Mouse (Mus musculus) right cerebral cortex, adult 18-20 months (tissue): ENCODE results near the gene Tmem179b.
A peak's percentile ranks its signal among the peaks of the same experiment; 100 is the strongest.

Source experiments
- DNase-seq: peaks from one replicate; pipeline ENCODE4 v3.0.0; 2022; ENCODE audit warnings: mixed read lengths

Gene Tmem179b

DNA sequence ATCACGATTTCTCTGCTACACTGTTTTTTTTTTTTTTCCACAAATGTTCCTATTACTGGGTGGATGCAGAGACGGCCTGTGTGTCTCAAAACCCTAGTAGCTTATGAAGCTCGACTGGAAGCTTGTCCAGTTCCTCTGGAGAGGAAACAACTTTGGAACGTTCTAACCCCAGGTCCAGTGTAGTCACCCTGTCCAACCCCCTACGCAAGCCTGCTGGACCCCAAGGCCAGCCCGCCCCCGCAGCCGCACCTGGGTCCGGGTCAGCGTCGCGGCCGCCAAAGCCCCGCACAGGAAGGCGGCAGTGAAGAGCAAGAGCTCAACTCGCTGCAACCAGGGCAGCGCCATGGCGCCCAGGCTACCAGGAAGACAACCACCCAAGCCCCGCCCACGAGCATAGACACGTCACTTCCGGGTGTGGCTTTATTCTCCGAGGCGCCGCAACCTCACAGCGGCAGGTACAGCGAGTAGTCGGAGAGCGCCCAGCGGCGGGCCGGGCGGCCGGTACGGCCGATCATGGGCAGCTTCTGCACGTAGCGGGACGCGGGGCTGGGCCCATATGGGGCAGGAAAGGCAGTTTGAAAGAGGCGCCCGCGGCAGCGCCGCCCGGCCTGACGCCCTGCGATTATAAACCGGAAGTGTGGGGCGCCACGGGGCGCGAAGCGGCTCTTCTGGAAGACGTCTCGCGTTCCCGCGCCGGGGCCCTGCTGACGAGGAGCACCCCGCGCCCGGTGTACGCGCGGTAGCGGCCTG is at the start of gene Tmem179b:
Gene Tmem179b (minus strand): TSS at position 382 of the 750 bp plus-strand sequence.
- peak; percentile 97 for DNase-seq

DNA sequence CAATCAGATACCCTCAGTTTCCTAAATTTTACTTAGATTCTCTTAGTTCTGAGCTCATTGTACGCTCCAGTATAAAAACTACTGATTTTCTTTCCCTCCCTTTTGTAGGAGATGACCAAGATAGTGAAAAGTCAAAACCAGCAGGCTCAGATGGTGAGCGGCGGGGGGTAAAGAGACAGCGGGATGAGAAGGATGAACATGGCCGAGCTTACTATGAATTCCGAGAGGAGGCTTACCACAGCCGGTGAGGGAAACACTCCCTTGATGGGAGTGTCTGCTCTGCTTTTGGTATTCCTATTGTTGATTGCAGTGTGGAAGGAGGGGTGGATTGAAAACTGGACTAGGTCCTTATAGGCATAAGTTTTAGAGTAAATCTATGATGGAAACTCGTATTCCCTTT is 48.4 kb upstream of the Tmem179b start:
- DNase-seq: no peak

DNA sequence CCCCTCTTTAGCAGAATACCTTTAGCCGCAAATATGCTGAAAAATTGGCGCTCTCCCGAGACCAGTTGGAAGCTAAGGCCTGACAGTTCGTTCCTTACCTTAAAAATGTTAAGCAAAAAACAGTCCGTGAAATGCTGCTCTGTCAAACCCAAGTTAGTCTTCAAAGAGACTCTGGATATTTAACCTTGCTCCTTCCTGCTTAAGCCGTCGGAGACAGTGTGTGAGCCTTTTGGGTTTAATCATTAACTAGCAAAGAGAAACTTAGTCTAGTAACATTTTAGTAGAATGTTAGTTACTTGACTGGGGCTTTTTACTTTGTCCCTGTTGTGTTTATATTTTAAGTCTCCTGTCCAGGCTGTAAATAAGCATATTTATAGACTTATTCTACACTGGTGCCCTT is 46.9 kb upstream of the Tmem179b start:
- DNase-seq: no peak

DNA sequence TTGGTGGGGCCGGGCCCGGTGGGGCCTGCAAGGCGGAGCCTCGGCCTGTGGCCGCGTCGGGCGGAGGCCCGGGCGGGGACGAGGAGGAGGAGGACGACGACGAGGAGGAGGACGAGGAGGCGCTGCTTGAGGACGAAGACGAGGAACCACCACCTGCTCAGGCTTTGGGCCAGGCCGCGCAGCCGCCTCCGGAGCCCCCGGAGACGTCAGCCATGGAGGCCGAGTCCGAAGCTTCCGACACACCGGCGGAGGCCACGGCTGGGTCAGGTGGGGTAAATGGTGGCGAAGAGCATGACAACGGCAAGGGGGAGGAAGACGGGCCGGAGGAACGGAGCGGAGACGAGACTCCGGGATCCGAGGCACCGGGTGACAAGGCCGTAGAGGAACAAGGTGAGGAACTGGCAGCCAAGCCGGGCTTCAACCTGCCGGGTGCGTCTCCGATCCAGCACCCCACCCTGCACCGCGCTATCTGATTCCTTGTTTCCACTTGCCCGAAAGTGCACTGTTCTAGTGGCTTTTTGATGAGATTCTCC is 46.2 kb upstream of the Tmem179b start:
- no peak for DNase-seq

DNA sequence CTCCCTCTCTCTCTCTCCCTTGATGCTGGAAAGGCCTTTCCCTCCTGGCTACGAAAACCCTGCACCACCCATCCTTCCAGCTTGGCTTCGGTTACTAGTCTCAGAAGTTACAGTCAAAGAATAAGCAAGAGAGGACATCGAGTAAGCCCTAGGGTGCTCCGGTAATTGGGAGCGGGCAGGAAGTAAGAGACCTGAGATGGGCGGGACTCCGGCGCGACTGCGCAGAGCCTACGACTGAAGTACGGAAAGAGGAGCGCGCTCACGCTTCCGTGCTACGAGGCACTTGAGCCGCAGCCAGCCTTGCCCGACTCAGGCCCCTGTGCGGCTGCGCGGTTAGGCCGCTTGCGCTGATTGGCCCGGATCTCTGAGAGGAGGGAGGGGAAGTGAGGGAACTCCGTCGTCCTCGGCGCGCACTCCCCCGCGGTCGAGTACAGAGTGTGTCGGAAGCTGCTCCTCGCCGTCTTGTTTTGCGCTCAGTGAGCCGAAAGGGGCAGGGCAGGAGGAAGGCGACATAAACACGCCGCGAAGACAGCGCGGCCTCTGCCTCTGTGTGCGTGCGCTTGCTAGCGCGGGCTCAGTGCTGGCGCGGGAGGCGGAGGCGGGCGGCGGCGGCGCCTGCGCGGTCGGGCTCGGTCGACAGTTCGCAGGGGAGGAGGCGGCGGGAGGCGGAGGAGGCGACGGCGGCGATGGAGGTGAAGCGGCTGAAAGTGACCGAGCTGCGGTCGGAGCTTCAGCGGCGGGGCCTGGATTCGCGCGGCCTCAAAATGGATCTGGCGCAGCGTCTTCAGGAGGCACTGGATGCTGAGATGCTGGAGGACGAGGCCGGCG is 45.5 kb upstream of the Tmem179b start, which contains the start of gene Hnrnpul2:
Gene Hnrnpul2 (plus strand): TSS at position 415 of the 828 bp plus-strand sequence.
- peak; percentile 99 for DNase-seq

DNA sequence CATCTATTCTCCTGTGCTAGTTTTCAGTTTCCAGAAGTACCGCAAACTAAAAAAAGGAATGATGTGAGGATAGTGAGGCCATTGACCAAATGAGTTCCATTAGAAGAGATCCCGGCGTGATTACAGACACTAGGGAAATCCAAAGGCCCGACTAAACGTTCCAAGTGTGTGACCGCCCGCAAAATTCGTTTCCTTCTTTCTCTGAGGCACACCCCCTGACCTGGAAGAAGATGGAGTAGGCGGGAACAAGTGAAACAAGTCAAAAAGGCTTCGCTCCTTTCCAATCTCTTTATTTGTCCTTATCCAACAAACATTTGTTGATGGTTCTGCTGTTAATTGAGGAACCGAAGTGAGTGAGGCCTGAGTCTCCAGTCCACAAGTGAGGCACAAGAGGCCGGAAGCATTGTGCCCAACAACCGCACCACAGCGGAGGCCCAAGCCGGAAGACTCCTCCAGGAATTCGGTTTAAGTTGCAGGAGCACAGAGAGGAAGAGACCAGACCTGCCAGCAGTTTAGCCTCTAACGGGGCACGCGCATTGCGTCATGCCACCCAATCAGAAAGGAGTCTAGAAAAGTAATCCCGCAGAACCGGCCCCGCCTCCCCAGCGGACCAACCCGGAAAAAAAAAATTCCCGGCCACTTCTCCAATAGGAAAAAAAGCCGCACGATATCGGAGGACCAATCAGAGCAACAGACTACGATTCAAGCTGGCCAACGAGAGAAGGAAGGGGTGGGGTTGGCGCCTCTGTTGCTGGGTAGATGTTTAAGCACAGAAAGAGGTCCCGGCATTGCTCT is 44.7 kb upstream of the Tmem179b start, which contains the start of gene Ttc9c:
Gene Ttc9c (minus strand): TSS at position 533 of the 795 bp plus-strand sequence.
- peak; percentile 99 for DNase-seq

DNA sequence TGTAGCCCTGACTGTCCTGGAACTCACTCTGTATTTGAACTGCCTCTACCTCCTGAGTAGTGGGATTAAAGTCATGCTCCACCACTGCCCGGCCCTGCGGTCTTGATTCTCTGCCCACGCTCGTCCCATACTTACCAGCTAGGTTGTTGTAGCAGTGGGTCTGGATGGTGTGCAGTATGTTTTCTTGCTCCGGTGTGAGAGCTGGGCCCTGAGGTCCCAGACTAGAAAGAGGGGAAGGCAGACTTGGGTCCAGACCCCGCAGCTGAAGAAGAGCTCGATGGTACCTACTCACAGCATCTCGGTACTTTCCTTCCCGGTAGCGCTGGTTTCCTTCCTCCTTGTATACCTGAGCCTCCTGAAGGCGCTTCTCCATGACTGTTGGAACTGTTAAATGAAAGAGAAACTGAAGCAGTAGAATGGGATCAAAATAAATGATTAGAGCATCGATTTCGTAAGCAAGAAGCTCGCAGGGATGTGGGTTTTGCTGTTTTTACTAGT is 44.1 kb upstream of the Tmem179b start:
- DNase-seq: no peak

DNA sequence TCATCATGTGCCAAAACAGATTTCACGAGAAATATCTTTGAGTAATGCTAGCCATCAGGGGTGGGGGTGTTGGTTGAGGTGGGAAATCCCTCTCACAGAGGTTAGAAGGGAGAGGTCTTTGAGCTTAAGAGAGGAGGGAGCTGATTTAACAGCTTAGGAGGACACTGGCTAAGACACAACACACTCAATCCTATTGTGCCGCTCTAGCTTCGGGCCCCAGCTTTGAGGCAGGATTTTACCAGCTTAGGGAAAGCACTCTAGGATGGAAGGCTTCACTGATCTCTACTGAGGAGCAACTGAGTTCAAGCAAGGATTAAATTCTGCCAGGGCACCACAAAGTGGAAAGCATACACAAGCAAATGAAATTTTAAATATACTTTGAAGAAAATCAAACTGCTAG is 42.7 kb upstream of the Tmem179b start:
- no peak for DNase-seq

DNA sequence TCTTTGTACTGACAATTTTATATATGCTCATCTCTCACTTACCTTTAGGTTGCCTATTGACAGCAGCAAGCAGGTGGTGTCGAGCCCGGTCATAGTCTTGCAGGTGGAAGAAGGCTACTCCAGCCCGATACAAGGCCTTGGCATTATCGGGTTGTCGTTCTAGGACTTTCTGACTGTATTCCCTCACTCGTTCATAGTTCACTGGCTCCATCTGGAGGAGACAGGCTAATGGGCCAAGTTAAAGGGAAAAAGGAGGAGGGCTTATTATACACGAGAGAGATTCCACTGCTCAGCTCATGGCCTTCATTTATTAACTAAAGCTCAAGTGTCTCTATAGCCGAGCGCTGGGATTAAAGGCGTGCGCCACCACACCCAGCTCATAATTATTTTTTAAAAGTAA is 41.5 kb upstream of the Tmem179b start:
- DNase-seq: no peak

DNA sequence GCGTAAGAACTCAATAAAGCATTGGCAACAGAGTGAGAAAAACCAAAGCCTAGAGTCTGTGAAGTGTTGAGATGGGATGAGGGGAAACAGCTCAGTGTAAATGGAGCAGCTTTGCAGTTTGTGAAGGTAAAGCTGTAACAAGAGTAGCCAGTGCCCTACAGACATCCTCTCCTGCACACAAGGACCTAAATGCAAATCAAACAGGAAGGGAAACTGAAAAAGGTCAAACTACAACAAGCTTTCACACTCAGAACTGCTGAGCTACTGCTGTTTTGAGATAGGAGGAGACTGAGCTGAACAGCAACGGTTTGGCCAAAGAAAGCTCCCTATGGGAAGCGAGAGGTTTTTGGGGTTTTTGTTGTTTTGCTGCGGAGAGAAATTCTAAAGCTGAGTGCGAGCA is 32.5 kb upstream of the Tmem179b start:
- DNase-seq: no peak

DNA sequence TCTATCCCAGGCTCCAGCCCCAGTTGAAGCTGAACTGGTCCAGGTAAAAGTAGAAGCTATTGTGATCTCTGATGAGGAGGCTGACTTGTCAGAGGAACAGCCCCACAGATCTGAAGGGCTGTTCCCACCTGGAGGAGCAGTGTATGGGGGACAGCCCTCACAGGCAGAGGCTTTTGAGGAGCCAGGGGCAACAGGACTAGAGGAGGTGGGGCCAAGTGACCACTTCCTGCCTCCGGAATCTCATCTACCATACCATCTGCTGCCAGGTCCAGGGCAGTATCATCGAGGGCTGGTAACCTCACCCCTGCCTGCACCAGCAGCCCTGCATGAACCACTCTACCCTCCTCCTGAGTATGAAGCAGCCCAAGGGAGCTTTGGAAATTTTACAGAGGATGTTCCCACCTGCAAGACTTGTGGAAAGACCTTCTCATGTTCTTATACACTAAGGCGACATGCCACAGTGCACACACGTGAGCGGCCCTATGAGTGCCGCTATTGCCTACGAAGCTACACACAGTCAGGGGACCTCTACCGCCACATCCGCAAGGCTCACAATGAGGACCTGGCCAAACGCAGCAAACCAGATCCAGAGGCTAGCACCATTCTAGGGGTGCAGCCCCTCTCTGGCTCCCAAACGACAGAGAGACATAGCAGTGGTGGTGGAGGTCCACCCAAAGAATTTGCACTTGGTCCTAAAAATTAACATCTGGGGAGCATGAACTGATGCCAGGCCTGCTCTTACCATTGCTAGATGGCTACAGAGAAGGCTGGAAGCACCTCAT is 29.8 kb upstream of the Tmem179b start:
- no peak for DNase-seq

DNA sequence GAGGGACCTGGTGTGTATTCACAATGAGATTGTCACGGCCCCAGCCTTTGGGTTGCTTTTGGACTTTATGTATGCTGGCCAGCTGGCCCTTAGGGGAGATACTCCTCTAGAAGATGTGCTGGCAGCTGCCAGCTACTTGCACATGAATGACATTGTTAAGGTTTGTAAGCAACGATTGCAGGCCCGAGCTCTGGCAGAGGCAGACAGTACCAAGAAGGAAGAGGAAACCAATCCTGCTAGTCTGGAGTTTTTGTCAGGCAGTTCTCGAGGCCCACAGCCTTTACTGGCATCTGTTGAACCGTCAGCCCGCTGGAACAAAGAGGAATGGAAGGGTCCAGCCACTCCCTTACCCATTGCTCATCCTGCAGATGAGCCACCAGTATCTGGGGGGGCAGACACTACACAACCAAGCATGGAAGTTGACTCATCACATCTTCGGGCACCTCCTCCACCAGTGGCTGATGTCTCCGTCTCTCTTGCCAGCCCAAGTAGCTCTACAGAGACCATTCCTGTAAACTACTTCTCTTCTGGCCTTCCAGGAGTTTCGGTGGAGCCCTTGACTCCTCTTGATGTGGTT is 29.0 kb upstream of the Tmem179b start:
- DNase-seq: no peak

DNA sequence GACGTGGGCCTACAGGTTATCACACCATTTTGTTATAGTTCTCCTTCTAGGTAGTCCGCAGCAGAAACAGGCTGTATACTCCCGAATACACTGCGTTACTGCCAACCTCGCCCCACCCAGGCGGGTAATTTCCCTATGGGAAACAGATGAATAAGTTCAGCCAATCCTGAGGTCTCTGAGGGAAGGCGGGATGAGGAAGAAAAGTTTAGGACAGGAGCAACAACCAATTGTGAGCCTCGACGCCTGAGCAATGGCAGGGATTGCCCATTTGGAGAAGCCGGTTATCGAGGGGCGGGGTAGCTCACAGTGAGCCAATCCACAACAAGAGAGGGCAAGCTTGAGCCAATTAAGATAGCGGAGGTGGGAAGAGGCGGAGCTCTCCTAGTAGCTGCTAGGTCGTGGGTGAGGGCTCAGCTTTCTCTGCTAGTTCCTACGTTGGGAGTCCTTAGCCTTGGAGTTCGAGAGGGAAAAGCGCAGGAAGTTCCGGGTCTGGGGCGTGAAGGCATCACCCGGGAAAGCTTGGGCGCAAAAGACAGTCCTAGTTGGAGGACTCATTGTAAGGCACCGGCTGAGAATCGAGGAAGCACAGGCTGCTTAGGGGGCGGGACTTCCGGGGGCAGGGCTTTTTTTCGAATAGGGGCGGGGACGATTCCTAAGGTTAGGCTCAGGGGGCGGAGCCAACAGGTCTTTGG is 28.0 kb upstream of the Tmem179b start, which contains the start of gene Zbtb3:
Gene Zbtb3 (plus strand): TSS at position 426 of the 692 bp plus-strand sequence.
- peak; percentile 98 for DNase-seq

DNA sequence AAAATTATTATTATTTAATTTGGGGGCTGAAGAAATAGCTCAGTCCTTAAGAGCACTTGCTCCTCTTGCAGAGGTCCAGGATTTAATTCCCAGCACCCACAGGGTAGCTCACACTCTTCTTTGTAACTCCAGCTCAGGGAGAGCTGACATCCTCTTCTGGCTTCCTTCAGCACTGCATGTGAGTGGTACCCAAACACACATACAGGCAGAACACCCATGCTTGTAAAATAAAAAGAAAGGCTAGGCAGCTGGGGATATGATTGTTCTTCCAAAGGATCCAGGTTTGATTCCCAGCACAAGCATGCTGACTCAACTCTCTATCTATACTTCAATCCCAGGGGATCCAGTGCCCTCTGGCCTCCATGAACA is 24.7 kb upstream of the Tmem179b start:
- DNase-seq: no peak

DNA sequence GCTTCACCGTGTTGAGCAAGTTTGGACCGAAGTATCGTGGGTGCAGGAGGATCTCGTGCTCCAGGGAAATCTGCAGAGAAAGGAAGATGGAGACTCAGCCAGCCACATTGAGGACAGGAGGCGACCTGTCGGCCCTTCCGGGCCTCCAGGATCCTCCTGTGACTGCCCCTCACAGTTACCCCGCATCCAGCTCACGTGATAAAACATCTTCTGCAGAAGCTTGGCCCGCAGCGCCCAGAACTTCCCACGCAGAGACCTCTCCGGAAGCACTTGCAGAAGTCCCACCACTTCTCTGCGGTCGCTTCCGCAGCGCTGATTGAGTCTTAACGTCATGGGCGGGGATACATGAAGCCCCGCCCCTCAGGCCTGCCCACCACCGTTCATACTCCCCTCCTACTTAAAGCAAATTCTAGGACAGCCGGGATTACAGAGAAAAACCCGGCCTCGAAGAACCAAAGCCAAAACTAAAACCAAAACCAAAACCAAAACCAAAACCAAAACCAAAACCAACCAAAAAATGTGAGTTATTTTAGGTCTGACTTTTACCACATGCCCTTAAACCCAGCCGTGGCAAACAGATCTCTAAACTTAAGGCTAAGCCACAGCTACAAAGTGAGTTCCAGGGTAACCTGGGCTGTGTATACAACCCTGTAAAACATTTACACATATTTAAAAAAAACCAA is 24.1 kb upstream of the Tmem179b start, which contains the start of gene Polr2g:
Gene Polr2g (minus strand): TSS at position 314 of the 683 bp plus-strand sequence.
- DNase-seq: peak; percentile 93

DNA sequence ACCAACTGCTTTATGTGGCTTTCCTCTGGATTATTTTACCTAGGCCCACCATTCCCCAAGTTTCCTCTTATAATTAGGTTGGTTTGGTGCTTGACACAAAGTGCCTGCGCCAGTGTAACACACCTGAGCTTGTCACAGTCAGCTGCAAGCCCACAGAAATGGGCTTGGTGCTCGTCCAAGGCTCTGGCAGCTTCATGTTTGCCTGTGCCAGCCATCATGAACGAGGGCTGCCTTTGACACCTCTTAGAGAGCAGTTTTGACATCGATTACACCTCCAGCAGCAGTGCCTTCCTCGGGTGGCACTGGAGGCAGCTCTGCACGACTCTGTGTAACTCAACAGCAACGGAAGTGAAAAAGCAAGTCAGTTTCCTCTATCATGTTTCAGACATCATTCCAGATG is 15.9 kb upstream of the Tmem179b start:
- DNase-seq: peak; percentile 33

DNA sequence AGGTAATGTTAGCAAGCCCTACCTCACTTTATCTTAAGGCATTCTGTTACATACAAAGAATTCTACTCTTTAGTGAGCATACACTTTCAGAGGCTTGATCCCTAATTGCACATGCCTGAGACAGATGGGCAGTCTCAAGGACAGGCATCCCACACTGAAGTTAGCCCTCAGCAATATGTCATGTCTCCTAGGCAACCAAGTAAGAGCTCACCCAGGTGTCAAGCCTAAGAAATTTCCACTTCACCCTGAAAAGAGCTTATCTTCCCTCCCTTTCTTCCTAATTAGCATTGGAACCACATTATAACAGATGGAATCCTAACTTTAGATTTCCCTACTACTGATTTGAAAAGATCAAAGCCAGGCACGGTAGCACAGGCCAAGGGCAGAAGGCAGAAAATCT is 14.9 kb upstream of the Tmem179b start:
- peak; percentile 19 for DNase-seq

DNA sequence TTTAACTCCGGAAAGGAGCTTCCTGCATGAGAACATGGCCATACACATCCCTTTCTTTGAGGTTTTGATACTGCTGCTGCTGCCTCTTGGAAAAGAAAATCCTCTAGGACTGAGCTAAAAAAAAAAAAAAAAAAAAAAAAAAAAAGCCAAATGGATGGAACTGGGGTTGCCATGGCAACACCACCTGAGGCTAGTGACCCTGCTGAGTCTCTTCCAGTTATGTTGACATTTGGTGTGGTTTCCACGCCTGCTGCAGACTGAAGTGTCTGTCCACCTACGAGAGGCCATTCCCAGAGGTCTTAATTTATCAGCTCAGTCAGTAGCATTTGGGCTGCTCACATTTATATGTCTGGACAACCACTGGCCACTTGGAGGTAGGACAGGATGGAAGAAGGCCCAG is 14.3 kb upstream of the Tmem179b start:
- no peak for DNase-seq

DNA sequence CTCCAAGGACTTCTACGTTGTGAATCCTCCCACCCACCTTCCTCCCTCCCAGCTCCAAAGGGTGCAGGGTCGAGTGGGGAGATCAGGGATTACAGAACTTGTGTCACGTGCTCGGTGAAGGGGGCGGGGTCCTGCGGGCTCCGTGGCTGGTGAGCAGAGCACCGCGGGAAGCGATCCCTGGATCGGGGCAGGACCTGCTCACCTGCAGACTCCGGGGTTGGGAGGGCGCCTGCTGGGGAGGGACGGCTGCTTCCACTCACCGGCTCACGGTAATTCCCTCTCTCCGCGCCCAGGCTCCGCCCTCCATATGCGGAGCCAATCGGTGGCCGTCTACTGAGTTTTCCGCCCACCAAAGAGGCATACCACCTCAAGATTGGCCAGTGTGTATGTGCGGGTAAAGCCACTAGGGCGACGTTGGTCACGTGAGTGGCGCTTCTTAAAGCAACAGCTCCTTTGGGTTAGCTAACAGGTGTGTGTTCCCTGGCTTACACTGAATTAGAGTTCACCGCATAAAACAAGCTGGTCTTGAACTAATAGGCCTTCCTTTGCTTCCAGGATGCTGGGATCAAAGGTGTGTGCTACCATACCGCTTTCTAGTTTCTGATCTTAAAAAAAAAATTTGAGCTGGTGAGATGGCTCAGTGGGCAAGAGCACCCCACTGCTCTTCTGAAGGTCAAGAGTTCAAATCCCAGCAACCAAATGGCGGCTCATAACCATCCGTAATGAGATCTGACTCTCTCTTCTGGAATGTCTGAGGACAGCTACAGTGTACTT is 11.9 kb upstream of the Tmem179b start, which contains the start of gene Taf6l:
Gene Taf6l (minus strand): TSS at position 410 of the 774 bp plus-strand sequence.
- DNase-seq: peak; percentile 96
